Comparison of ENCODE assay signal across 16 mouse cellular contexts in genomic region chrX:12142832-12143231, GRCm38 (mm10).
"Had no signal": no experiment of that assay in that cellular context is flagged by ENCODE, and none has a peak within 500 bp of the region (broad histone marks: within the 10 kb centered on the region; RNA-seq: fewer than 3 reads in every experiment).

No protein-coding gene starts in this region.

- H3K27ac ChIP-seq: liver, embryonic 15.5 days; midbrain, embryonic 12.5 days; neural tube, embryonic 12.5 days; stomach, embryonic 15.5 days; stomach, postnatal 0 days had no signal

- H3K4me1 ChIP-seq: liver, embryonic 15.5 days; stomach, embryonic 15.5 days had no signal

- H3K4me2 ChIP-seq: liver, embryonic 15.5 days; lung, embryonic 14.5 days; midbrain, embryonic 12.5 days; neural tube, embryonic 12.5 days; stomach, embryonic 15.5 days had no signal

- H3K36me3 ChIP-seq: liver, embryonic 15.5 days; midbrain, embryonic 12.5 days; neural tube, embryonic 12.5 days; stomach, embryonic 15.5 days had no signal

- DNase-seq: lung, adult 18-20 months; lung, embryonic 14.5 days; lung, postnatal 10 days; lung, postnatal 4 days; midbrain, embryonic 14.5 days; right cerebral cortex, postnatal 14 days; thymus, adult 2 months; thymus, postnatal 25 days; thymus, postnatal 4 days had no signal

- ATAC-seq: midbrain, embryonic 16.5 days had no signal

- H3K9me3 ChIP-seq: liver, embryonic 15.5 days; megakaryocyte, embryonic 14.5 days; midbrain, embryonic 12.5 days; neural tube, embryonic 12.5 days; stomach, embryonic 15.5 days had no signal

- H3K4me3 ChIP-seq: liver, embryonic 15.5 days; megakaryocyte, embryonic 14.5 days; midbrain, embryonic 12.5 days; neural tube, embryonic 12.5 days; stomach, embryonic 15.5 days had no signal

- H3K9ac ChIP-seq: liver, embryonic 15.5 days; lung, embryonic 14.5 days; midbrain, embryonic 12.5 days; neural tube, embryonic 12.5 days; stomach, embryonic 15.5 days had no signal
